Mouse (Mus musculus): ENCODE data around the gene Dock4.

DNA sequence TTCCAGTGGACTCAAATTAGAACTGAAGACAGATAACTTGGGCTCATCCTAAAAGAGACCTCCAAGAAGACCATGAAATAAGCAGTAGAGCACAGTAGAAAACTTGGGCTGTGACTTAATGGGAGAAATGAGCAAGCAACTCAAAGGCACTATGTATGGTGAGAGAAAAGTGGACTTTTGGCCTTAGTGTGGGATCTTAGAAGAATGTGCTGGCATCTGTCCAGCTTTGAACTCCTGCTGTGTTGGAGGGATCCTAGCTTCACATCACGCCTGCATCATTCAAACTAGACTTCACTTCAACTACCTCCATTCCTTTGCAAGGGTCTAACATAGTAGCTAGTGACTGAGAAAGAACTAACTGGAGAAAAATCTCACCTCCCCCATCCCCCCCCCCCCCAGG is 443.1 kb downstream of the Dock4 start:
- TF ChIP-seq CTCF (IDR thresholded peaks at IDR 0.05; ENCODE audit: borderline replicate concordance, control insufficient read depth, extremely low read depth, insufficient read depth, low read length, poor library complexity) (no peak), POLR2A (IDR thresholded peaks at IDR 0.05; ENCODE audit: control insufficient read depth, extremely low read depth, insufficient read depth, low read length, poor library complexity) (no peak)
